Mouse (Mus musculus): ENCODE results near the gene Zfp689. TPM values are rescaled to one million over a fixed set of nuclear protein-coding genes. Genes with fewer than 3 reads are reported as not detected.
"Not testable (repeated sequence)": the region's sequence is repeated elsewhere in the genome, so short reads cannot be mapped to it uniquely, and the experiment has no call there.

Zfp689 gene
- polyA plus RNA-seq, 1 experiment from 2014 or later = 13.9 TPM

GRCm38 (mm10) chr7:127422247-127422646 lies 26.7 kb downstream of the Zfp689 start:
- peak; percentile 42; the same call in 1 of the 2 replicates for ATAC-seq (ENCODE audit: low FRiP score, low read depth)

GRCm38 (mm10) chr7:127421388-127422191 lies 27.4 kb downstream of the Zfp689 start, which contains the start of gene Zfp688:
Gene Zfp688 (minus strand): TSS chr7:127422068.
- peaks cover 18% of the 10 kb centered on the region for H3K36me3 ChIP-seq
- H3K27me3 ChIP-seq = peaks cover 18% of the 10 kb centered on the region
- peak within 1 kb of the TSS; percentile 75 for H3K4me3 ChIP-seq
- H3K4me1 ChIP-seq = peaks cover 15% of the 10 kb centered on the region
- no peaks in the 10 kb centered on the region for H3K9me3 ChIP-seq
- H3K27ac ChIP-seq = peak within 1 kb of the TSS; percentile 62; the same call in 1 of the 2 replicates
- peak; percentile 96 for ATAC-seq (ENCODE audit: low FRiP score, low read depth)
- peak within 1 kb of the TSS; percentile 98 for H3K4me2 ChIP-seq (replicated peaks)
- under 1% methylated on average over 48 of the region's 48 CpGs for WGBS
- H3K9ac ChIP-seq = peak within 1 kb of the TSS; percentile 93

More at GRCm38 (mm10) chr7:127422247-127422646, 26.7 kb downstream of the Zfp689 start:
- under 1% methylated on average over 15 of the region's 15 CpGs for WGBS
- Histone ChIP-seq H3K4me2 (replicated peaks) (peak overlapping the region; percentile 98), H3K36me3 (peaks cover 18% of the 10 kb centered on the region), H3K4me3 (peak overlapping the region; percentile 75), H3K27ac (no peak overlapping the region), H3K27me3 (peaks cover 18% of the 10 kb centered on the region), H3K9me3 (no peaks in the 10 kb centered on the region), H3K4me1 (peaks cover 15% of the 10 kb centered on the region), H3K9ac (peak overlapping the region; percentile 93)

DNA sequence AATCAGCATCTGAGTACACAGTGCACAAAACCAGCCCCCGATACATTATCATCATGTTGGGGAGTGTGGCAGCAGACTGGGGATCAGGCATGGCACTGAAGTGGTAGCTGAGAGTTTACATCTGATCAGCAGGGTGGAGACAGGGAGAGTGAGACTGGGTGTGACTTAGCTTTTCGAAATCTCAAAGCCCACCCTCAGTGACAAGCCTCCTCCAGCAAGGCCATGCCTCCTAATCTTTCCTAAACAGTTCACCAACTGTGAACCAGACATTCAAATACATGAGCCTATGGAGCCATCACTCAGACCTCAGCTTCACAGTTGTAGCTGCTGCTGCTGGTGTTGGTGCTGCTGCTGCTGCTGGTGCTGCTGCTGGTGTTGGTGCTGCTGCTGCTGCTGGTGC lies 37.5 kb downstream of the Zfp689 start:
- 66% methylated on average over 2 of the region's 2 CpGs for WGBS

GRCm38 (mm10) chr7:127406002-127406987 lies 42.7 kb downstream of the Zfp689 start, which contains the start of gene Zfp764:
Gene Zfp764 (minus strand): TSS chr7:127406822.
- H3K4me1 ChIP-seq, H3K27me3 ChIP-seq, H3K9me3 ChIP-seq: not testable (repeated sequence)
- H3K36me3 ChIP-seq = peaks cover 10% of the 10 kb centered on the region
- H3K27ac ChIP-seq = peak within 1 kb of the TSS; percentile 75
- ATAC-seq (ENCODE audit: low FRiP score, low read depth) = peak; percentile 88
- 5% methylated on average over 40 of the region's 40 CpGs for WGBS
- peak within 1 kb of the TSS; percentile 86 for H3K9ac ChIP-seq
- H3K4me3 ChIP-seq = peak within 1 kb of the TSS; percentile 59
- H3K4me2 ChIP-seq (replicated peaks) = peak within 1 kb of the TSS; percentile 88

More for the DNA sequence above, 37.5 kb downstream of the Zfp689 start:
- Histone ChIP-seq H3K27me3 (no peaks in the 10 kb centered on the region), H3K4me1 (no peaks in the 10 kb centered on the region), H3K27ac (no peak overlapping the region), H3K4me3 (no peak overlapping the region), H3K9me3 (no peaks in the 10 kb centered on the region), H3K36me3 (no peaks in the 10 kb centered on the region), H3K9ac (no peak overlapping the region), H3K4me2 (replicated peaks) (no peak overlapping the region)
- ATAC-seq (ENCODE audit: low FRiP score, low read depth) = no peak

GRCm38 (mm10) chr7:127404101-127404500 lies 44.9 kb downstream of the Zfp689 start:
- not testable (repeated sequence) for H3K27me3 ChIP-seq; ATAC-seq (ENCODE audit: low FRiP score, low read depth); H3K4me2 ChIP-seq (replicated peaks); H3K9ac ChIP-seq; H3K9me3 ChIP-seq; H3K4me1 ChIP-seq; H3K27ac ChIP-seq; H3K4me3 ChIP-seq
- 96% methylated on average over 6 of the region's 6 CpGs for WGBS
- H3K36me3 ChIP-seq = peaks cover 10% of the 10 kb centered on the region

GRCm38 (mm10) chr7:127402980-127403379 lies 46.0 kb downstream of the Zfp689 start:
- ATAC-seq (ENCODE audit: low FRiP score, low read depth) = no peak
- H3K9ac ChIP-seq = no peak overlapping the region
- peaks cover 6% of the 10 kb centered on the region; the same call in 1 of the 2 replicates for H3K4me1 ChIP-seq
- peaks cover 10% of the 10 kb centered on the region for H3K36me3 ChIP-seq
- H3K4me3 ChIP-seq = no peak overlapping the region
- peaks cover 7% of the 10 kb centered on the region for H3K9me3 ChIP-seq
- H3K27me3 ChIP-seq = no peaks in the 10 kb centered on the region
- no peak overlapping the region for H3K27ac ChIP-seq
- WGBS = 63% methylated on average over 2 of the region's 2 CpGs
- no peak overlapping the region for H3K4me2 ChIP-seq (replicated peaks)

DNA sequence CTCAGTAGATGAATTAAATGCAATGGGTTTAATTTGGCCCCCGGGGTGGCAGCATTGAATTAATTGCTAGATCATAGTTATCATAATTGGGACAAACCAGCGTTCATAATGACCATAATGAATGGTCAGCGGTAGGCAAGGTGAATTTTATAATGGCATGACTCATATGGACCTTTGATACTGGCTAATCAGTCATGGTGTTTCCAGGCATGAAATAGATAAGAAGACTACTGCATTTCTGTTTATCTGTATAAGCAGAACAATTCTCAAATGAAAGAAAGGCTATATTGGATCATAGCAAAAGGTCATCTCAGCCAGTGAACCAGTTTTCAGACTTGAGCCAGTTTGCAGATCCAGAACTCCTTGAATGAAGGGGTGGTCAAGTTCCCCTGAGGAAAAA lies 48.6 kb downstream of the Zfp689 start:
- H3K27me3 ChIP-seq = 0 out of 2 replicates have a peak, but pooled peaks cover 3% of the 10 kb centered on the region
- no peak for ATAC-seq (ENCODE audit: low FRiP score, low read depth)
- H3K27ac ChIP-seq = no peak overlapping the region
- no peak overlapping the region for H3K4me2 ChIP-seq (replicated peaks)
- no peak overlapping the region for H3K9ac ChIP-seq
- peaks cover 6% of the 10 kb centered on the region for H3K9me3 ChIP-seq
- no peak overlapping the region for H3K4me3 ChIP-seq
- H3K4me1 ChIP-seq = no peaks in the 10 kb centered on the region
- peaks cover 10% of the 10 kb centered on the region for H3K36me3 ChIP-seq
- WGBS = 66% methylated on average over 3 of the region's 3 CpGs

DNA sequence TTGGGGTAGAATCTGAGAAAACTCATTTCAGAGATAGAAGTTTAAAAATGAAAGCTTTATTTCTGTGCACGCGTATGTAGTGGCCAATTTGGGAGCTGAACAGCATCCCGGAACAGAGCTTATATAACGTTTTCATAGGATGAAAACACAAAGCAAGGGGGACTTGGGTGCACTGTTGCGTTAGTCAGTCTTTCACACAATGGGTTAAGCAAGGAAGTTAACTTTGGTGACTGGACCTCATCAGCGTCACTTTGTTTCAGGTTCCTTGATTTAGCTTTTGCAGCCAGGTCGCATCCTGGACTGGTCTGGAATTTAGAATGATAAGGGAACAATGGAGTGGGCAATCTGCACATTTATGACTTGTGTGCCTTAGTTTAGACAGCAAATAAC lies 55.0 kb downstream of the Zfp689 start:
- Histone ChIP-seq H3K36me3 (peaks cover 16% of the 10 kb centered on the region), H3K9ac (peak overlapping the region; percentile 66), H3K4me1 (peaks cover 16% of the 10 kb centered on the region), H3K27ac (peak overlapping the region; percentile 75; the same call in 1 of the 2 replicates), H3K4me3 (peak overlapping the region; percentile 69), H3K27me3 (0 out of 2 replicates have a peak, but pooled peaks cover 3% of the 10 kb centered on the region), H3K9me3 (no peaks in the 10 kb centered on the region), H3K4me2 (replicated peaks) (peak overlapping the region; percentile 80)
- 0 out of 2 replicates have a peak, but pooled peaks have one; percentile 16 for ATAC-seq (ENCODE audit: low FRiP score, low read depth)
- WGBS = 20% methylated on average over 7 of the region's 7 CpGs

GRCm38 (mm10) chr7:127393157-127393943 lies 55.6 kb downstream of the Zfp689 start, which contains the start of gene E430018J23Rik:
Gene E430018J23Rik (minus strand): TSS chr7:127393629.
- Histone ChIP-seq H3K4me1 (peaks cover 16% of the 10 kb centered on the region), H3K9me3 (no peaks in the 10 kb centered on the region), H3K27ac (peak within 1 kb of the TSS; percentile 87), H3K4me3 (peak within 1 kb of the TSS; percentile 69), H3K36me3 (peaks cover 16% of the 10 kb centered on the region), H3K27me3 (0 out of 2 replicates have a peak, but pooled peaks cover 3% of the 10 kb centered on the region), H3K9ac (peak within 1 kb of the TSS; percentile 86), H3K4me2 (replicated peaks) (peak within 1 kb of the TSS; percentile 80)
- WGBS = under 1% methylated on average over 45 of the region's 45 CpGs
- ATAC-seq (ENCODE audit: low FRiP score, low read depth) = peak; percentile 93

GRCm38 (mm10) chr7:127392251-127392824 lies 56.6 kb downstream of the Zfp689 start:
- peak overlapping the region; percentile 86 for H3K9ac ChIP-seq
- WGBS = 80% methylated on average over 8 of the region's 8 CpGs
- H3K9me3 ChIP-seq = no peaks in the 10 kb centered on the region

More at GRCm38 (mm10) chr7:127392251-127392824, 56.6 kb downstream of the Zfp689 start:
- Histone ChIP-seq H3K27me3 (0 out of 2 replicates have a peak, but pooled peaks cover 3% of the 10 kb centered on the region), H3K4me3 (peak overlapping the region; percentile 69), H3K4me2 (replicated peaks) (peak overlapping the region; percentile 80), H3K36me3 (peaks cover 16% of the 10 kb centered on the region), H3K27ac (no peak overlapping the region), H3K4me1 (peaks cover 16% of the 10 kb centered on the region)
- ATAC-seq (ENCODE audit: low FRiP score, low read depth) = no peak

Measured in limb, embryonic 13.5 days (tissue).